27 mouse cellular contexts compared by ENCODE assay signal in the genomic region with DNA sequence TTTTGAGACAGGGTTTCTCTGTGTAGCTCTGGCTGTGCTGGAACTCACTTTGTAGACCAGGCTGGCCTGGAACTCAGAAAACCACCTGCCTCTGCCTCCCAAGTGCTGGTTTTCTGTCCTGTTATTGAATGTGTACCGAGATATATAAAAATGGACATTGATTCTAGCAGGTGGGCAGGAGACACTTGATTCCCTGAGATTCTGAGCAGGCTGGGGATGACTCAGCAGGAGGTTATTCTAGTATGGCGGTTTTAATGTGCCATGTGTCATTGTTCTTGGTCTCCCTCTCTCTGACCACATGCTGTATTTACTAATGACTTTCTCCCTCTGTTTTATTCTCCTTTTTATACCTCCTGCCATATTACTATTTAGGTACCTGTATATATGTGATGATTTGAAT.
"Had no signal": no experiment of that assay in that cellular context is flagged by ENCODE, and none has a peak within 500 bp of the region (broad histone marks: within the 10 kb centered on the region; RNA-seq: fewer than 3 reads in every experiment).

No protein-coding gene starts in this region.

- H3K4me3 ChIP-seq: limb, embryonic 10.5 days; limb, embryonic 12.5 days; limb, embryonic 13.5 days; limb, embryonic 15.5 days; liver, embryonic 12.5 days; liver, embryonic 13.5 days; liver, embryonic 15.5 days; lung, embryonic 15.5 days; megakaryocyte, embryonic 14.5 days; midbrain, embryonic 10.5 days; midbrain, embryonic 12.5 days; midbrain, embryonic 13.5 days; midbrain, embryonic 15.5 days; neural tube, embryonic 12.5 days had no signal

- H3K27me3 ChIP-seq: limb, embryonic 12.5 days; limb, embryonic 15.5 days; liver, embryonic 12.5 days; liver, embryonic 13.5 days; liver, embryonic 15.5 days; lung, embryonic 15.5 days; megakaryocyte, embryonic 14.5 days; midbrain, embryonic 12.5 days; midbrain, embryonic 13.5 days; midbrain, embryonic 15.5 days; neural tube, embryonic 12.5 days had no signal

- DNase-seq: left cerebral cortex, postnatal 4 days; liver; liver, embryonic 13.5 days; liver, postnatal 0 days; lung, adult 18-20 months; lung, adult 2 months; lung, embryonic 14.5 days; lung, postnatal 10 days; lung, postnatal 14 days; lung, postnatal 36 days; lung, postnatal 4 days; midbrain, embryonic 14.5 days had no signal

- H3K4me2 ChIP-seq: limb, embryonic 12.5 days; limb, embryonic 13.5 days; limb, embryonic 15.5 days; liver, embryonic 11.5 days; liver, embryonic 12.5 days; liver, embryonic 13.5 days; liver, embryonic 15.5 days; lung, embryonic 14.5 days; lung, embryonic 15.5 days; midbrain, embryonic 11.5 days; midbrain, embryonic 12.5 days; midbrain, embryonic 13.5 days; midbrain, embryonic 15.5 days; neural tube, embryonic 12.5 days had no signal

- H3K36me3 ChIP-seq: limb, embryonic 10.5 days; limb, embryonic 12.5 days; limb, embryonic 13.5 days; limb, embryonic 15.5 days; liver, embryonic 12.5 days; liver, embryonic 13.5 days; liver, embryonic 15.5 days; lung, embryonic 15.5 days; midbrain, embryonic 10.5 days; midbrain, embryonic 12.5 days; midbrain, embryonic 13.5 days; midbrain, embryonic 15.5 days; neural tube, embryonic 12.5 days had no signal
